Mouse (Mus musculus) kidney, adult 18-20 months (tissue): ENCODE results near the gene Syt8.

Experiments
- DNase-seq: peaks from one replicate; pipeline ENCODE4 v3.0.0; 2021

The Syt8 gene

DNA sequence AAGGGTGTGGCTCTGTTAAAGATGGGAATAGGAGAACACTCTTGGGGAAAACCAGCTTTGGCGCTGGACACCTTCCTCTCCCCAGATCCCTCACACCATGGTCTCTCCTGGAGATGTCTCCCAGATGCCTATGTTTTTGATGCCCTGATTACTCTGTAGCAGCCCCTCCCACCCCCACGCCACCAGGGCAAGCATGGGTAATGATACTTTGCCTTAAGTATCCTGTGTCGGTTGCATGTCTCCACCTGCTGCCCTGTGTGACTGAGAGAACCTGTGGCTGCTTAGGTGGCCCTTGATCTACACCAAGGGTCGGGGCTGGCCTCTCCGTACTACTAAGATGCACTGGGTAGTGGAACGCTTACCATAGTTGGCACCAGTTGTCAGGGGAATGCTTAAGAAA is 43.4 kb downstream of the Syt8 start:
- no peak for DNase-seq

DNA sequence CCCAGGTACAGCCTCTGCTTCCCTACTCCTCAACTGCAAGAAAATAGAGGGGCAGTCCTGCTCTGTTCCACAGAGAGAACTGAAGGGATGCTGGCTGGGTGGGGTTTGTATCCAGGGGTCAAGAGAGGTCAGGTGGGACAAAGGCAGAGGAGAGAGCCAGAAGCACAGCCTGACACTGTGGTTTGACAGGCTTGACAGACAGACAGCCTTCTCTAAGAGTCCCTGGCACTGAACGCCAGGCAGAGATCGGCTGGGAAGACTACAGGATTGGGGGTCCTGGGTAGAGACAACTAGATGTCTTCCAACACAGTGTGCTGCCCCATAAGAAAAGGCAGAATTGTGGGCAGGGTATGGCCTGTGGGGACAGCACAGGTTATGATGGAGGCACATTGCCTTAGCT is 43.9 kb downstream of the Syt8 start:
- no peak for DNase-seq

DNA sequence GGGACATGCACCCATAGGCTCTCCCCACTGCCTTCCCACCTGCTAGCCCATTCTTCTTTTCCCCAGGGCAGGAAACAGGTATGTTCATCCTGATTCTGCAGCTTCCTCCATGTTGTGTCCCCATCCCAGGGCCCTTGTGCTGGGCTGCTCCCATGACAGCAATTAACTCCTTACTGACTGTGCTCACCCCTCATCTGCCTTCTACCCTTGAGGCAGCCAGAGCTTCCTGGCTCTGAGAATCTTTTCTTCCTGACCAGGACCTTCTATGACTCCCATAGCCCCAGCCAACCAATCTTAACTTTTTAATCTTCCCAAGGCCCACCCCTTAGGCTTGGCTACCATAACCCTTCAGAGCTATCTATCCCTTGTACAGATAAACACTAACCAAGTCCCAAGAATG is 44.7 kb downstream of the Syt8 start:
- no peak for DNase-seq

DNA sequence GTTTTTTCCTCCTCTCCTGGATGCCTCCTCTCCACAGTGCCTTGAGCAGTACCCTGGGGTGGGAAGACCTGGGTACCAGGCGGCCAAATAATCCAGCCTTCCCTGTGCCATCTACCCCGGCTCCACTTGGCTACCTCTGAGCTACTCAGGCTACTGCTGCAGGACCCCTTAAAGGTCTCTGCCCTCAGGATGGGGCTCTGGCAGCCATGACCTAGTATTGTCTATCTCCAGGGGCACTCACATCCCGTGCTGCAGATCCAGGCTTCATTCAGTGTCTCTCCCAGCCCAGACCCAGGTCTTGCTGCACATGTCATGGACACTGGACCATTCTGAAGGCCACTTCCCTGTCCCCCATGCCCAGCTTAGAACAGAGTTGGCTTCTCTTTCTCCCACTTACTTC is 45.2 kb downstream of the Syt8 start:
- no peak for DNase-seq

DNA sequence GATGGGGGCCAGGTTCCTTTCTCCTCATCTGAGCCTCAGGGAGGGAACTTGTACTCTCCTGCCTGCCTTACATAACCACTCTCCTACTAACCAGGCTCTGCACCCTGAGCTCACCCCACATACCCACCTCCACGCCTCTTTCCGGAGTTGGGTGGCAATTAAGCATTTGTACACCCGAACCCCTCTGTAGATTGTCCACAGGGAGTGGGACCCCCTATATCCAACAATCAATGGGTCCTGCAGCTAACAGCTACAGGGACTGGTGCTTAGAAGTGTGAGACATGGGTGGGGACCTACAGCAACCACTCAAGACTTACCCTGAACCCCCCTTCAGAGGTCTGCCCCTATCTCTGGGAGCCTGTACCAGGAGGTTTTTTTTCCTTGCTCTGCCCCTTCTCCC is 46.0 kb downstream of the Syt8 start:
- no peak for DNase-seq

DNA sequence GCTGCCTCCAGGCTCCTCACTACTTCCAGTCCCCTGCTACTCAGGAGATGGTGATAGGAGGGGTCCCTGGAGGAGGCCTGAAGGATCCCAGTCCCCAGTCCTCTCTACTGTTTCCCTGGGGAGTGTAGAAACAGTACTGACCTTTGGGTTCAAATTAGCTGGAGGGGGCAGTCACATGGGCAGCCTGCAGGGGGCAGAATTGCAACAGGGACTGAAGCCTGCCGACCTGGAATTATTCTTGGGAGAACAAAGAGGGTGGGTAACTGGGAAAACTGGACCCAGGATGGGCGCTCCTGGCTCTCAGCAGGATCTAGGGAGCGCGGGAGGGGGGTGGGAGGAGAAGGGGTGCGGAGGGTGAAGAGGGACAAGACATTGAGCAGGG is 46.5 kb downstream of the Syt8 start:
- DNase-seq, result peak; percentile 26

DNA sequence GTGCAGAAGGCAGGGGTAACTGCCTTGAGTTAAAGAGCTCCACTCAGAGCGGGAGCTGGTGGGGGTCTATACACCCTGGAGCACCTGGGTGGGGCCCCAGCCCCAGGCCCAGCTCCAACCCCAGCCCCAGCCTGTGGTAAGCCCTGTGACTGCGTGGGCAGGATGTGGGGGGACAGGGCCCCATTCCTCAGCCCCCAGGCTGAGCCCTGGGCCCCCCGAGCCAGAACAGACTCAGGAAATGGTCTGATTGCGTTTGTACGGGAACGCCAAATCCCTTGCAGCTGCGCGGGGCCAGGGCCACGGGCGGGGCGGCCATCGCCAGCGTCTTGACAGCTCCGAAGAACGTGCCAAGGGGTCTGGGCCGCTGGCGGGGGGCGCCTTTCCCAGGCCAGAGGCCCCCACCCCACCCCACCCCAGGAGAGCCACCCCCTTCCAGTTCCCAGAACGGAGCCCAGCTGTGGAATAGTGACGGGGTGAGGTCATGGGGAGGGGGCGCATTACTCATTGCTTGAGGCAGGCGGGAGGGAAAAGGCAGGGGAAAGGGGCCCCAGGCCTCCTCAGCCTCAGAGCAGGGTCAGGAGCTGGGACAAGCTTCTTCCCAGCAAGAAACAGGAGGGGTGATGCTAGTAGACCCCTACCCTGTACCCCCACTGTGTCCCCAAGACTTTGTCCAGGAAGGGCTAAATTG is 47.1 kb downstream of the Syt8 start:
- no peak for DNase-seq

DNA sequence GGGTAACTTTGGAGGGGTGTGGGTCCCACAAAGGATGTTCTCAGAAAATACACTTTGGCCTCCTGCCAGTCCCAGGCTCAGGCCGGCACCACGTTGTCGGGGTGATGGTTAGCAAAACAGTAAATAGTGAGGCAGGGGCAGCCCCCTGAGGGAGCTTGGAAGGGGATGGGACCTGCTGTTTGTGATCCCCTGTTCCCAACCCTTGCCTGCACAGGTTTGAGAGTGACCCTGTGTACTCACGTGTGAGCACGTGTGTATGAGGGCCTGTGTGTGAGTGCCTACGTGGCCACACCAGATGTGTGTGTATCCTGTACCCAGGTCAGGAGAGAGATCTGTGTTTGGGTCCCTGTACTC is 47.6 kb downstream of the Syt8 start:
- no peak for DNase-seq

DNA sequence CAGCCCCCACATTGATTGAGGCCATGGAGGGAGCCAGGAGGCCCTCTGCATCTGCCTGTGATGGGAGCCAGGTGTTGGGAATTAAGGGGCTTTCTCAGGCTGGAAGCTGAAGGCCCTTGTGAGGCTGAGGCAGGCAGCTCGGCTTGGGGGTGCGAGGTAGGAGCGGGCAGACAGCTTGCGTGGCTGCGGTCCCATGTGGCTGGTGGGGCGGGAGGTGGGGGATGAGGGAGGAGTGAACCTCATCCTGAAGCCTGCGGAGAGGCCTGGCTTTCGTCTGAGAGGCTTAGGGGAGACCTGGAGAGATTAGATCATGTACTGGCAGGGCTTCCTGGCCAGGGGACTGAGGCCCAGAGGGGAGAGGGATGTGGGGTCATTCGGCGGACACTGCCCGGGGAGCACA is 48.5 kb downstream of the Syt8 start:
- no peak for DNase-seq

DNA sequence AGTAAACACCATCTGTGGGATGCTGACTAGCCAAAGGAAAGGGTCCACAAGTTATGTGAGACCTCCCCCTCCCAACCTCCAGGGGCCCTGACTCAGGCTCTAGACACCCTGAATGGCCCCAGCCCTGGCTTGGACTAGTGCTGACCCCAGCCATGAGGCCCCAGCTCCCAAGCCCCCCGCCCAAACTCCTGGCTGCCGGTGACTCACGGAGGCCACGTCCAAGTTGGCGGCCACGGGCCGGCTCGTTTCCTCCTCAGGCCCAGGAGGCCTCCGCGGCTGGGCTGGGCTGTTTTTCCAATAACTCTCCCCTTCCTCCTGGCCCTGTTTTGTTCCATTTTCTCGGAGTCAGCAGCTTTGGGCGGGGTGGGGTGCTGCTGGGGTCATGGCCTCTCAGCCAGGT is 50.1 kb downstream of the Syt8 start:
- DNase-seq, result no peak

DNA sequence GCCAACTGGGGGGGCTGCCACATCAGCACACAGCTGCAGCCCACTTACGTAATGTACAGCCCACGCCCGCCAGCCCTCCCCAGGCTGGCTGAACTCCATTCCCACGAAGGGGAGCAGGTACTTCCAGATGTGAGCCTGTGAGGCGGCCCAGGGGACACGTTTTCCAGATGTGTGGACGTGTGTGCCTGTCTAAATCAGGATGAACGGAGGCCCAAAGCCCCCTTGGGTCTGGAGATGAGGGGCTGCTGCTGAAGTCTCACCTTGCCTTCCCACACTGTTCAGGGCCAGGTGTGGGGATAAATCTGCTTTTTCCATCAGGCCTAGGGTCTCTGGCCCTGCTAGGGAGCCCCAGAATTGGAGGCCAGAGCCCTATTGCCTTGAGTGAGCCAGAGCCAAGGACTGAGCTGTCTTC is 52.1 kb downstream of the Syt8 start:
- no peak for DNase-seq

DNA sequence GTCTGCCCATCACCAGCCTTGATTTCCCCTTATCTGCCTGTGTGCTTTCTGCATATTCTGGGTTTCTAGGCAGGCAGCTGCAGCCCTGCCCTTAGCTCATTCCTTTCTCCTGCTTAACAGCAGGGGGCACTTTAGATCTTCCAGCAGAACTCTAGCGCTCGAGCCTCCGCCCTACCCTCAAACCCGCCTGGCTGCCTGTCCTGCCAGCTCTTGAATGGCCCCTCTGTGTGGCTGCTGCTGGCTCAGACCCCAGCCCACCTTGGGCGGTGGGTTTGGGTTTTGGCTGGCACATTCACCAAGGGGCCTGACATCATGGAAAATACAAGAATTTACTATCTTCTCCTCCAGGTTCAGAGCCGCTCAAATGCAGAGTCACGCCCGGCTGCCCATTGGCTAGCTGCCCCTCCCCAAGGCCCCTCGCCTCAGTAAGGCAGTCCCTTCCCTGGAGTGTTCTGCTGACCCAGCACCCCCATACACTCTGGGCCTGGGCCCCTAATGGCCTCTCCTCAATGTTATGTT is 52.8 kb downstream of the Syt8 start:
- peak; percentile 13 for DNase-seq

DNA sequence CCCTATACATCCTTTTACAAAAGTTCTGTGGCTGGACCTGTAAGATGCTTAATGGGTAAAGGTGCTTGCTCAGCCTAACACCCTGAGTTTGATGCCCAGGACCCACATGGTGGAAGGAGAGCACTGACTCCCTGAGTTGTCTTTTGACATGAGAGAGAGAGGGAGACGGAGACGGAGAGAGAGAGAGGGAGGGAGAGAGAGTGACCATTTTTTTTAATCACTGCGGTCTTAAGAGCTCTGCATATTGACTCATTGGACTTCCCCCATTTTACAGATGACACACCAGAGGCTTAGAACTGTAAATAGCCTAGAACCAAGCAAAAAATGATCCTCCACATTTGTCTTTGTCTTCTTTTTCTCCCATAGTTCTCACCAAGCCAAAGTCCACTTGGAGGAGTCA is 53.4 kb downstream of the Syt8 start:
- no peak for DNase-seq
